In genomic region chr13:74736396-74736795, GRCm38 (mm10) we compare ENCODE assay signal across 13 mouse cellular contexts.
"Had no signal": no experiment of that assay in that cellular context is flagged by ENCODE, and none has a peak within 500 bp of the region (broad histone marks: within the 10 kb centered on the region; RNA-seq: fewer than 3 reads in every experiment).

No protein-coding gene starts in this region.

- ATAC-seq: intestine, postnatal 0 days; midbrain, embryonic 16.5 days had no signal

- H3K27ac ChIP-seq: kidney, postnatal 0 days; layer of hippocampus, adult 2 months; limb, embryonic 12.5 days; lung, embryonic 15.5 days; midbrain, embryonic 12.5 days; neural tube, embryonic 15.5 days had no signal

- H3K36me3 ChIP-seq: midbrain, embryonic 12.5 days; neural tube, embryonic 15.5 days had no signal

- H3K27me3 ChIP-seq: limb, embryonic 12.5 days; lung, embryonic 15.5 days; midbrain, embryonic 12.5 days; neural tube, embryonic 15.5 days had no signal

- H3K9me3 ChIP-seq: limb, embryonic 12.5 days; lung, embryonic 15.5 days; midbrain, embryonic 12.5 days; neural tube, embryonic 15.5 days had no signal

- DNase-seq: kidney, adult 8-10 months; kidney, postnatal 4 days; lung, postnatal 14 days; thymus, postnatal 36 days had no signal

- H3K9ac ChIP-seq: limb, embryonic 12.5 days; lung, embryonic 15.5 days; midbrain, embryonic 12.5 days; neural tube, embryonic 15.5 days had no signal

- H3K4me1 ChIP-seq: limb, embryonic 12.5 days; lung, embryonic 15.5 days; midbrain, embryonic 12.5 days; neural tube, embryonic 15.5 days had no signal

- H3K4me3 ChIP-seq: layer of hippocampus, adult 2 months; limb, embryonic 12.5 days; lung, embryonic 15.5 days; midbrain, embryonic 12.5 days; myocyte; neural tube, embryonic 15.5 days had no signal

- H3K4me2 ChIP-seq: limb, embryonic 12.5 days; lung, embryonic 15.5 days; midbrain, embryonic 12.5 days; neural tube, embryonic 15.5 days had no signal
